In the genomic region with DNA sequence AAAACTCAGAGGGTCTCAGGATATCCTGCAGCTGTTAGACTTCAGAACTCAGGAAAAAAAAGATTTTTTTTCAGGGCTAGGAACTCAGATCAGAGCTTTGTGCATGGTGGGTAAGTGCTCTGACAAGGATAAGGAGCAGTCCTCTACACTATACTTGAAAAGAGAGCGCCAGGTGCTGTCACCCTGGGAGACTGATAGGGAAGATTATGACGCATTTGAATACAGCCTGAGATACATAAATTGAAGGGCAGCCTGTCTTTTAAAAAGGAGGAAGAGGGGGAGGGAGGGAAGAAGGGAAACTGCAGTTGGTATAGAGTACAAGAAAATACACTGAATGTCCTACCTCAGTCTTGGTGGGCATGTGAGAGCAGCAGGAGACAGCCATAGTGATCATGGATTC, we compare ENCODE assay signal across 16 mouse cellular contexts. TPM values are rescaled to one million over a fixed set of nuclear protein-coding genes. Genes with fewer than 3 reads are reported as not detected.
DNase-seq lines count a peak whose midpoint lies in the region; ATAC-seq and TF ChIP-seq lines count a peak whose summit lies in the region.
"Had no signal": no experiment of that assay in that cellular context is flagged by ENCODE, and none has a peak within 500 bp of the region (broad histone marks: within the 10 kb centered on the region; RNA-seq: fewer than 3 reads in every experiment).

No protein-coding gene starts in this region.

- TF ChIP-seq CTCF in cerebellum, adult 2 months (IDR thresholded peaks at IDR 0.05; ENCODE audit: borderline replicate concordance, insufficient read depth, low read depth, low read length): no peak
- no peak for TF ChIP-seq CTCF in liver, postnatal 0 days (IDR thresholded peaks at IDR 0.05; ENCODE audit: low read depth)

- H3K27me3 ChIP-seq in cerebellum, adult 2 months (ENCODE audit: control insufficient read depth, insufficient read depth, low read length): no peaks in the 10 kb centered on the region
- no peaks in the 10 kb centered on the region for H3K27me3 ChIP-seq in heart, embryonic 16.5 days (ENCODE audit: control insufficient read depth, insufficient read depth, low read length)
- H3K27me3 ChIP-seq in megakaryocyte, embryonic 14.5 days (replicated peaks): no peaks in the 10 kb centered on the region
- H3K27me3 ChIP-seq in liver, postnatal 0 days (ENCODE audit: insufficient read depth, low read length): no peaks in the 10 kb centered on the region
- H3K27me3 ChIP-seq: CH12.LX; hindbrain, embryonic 12.5 days had no signal

- no peak overlapping the region for H3K4me3 ChIP-seq in cerebellum, adult 2 months (replicated peaks; ENCODE audit: insufficient read depth, low read depth, low read length)
- no peak overlapping the region for H3K4me3 ChIP-seq in heart, embryonic 16.5 days (ENCODE audit: low read length)
- peak overlapping the region; percentile 57 for H3K4me3 ChIP-seq in megakaryocyte, embryonic 14.5 days (replicated peaks)
- no peak overlapping the region for H3K4me3 ChIP-seq in liver, postnatal 0 days (ENCODE audit: low read depth, low read length)
- H3K4me3 ChIP-seq: hindbrain, embryonic 12.5 days had no signal

- no peak for ATAC-seq in heart, embryonic 16.5 days (replicated peaks; ENCODE audit: extremely low read depth, insufficient read depth, low FRiP score)
- no peak for ATAC-seq in megakaryocyte, adult 5-6 weeks (ENCODE audit: poor library complexity, severe bottlenecking)
- ATAC-seq in liver, postnatal 0 days: 0 out of 2 replicates have a peak, but pooled peaks have one; percentile 23
- ATAC-seq: forebrain, postnatal 0 days had no signal

- peaks cover 13% of the 10 kb centered on the region for H3K4me1 ChIP-seq in cerebellum, adult 2 months (ENCODE audit: control insufficient read depth, insufficient read depth, low read length)
- peaks cover 14% of the 10 kb centered on the region; the same call in 1 of the 2 replicates for H3K4me1 ChIP-seq in heart, embryonic 16.5 days (ENCODE audit: control insufficient read depth, insufficient read depth, low read length)
- peaks cover 65% of the 10 kb centered on the region for H3K4me1 ChIP-seq in megakaryocyte, embryonic 14.5 days
- H3K4me1 ChIP-seq in liver, postnatal 0 days (ENCODE audit: insufficient read depth): peaks cover 15% of the 10 kb centered on the region
- H3K4me1 ChIP-seq: hindbrain, embryonic 12.5 days had no signal

- WGBS in cerebellum, adult 2 months: 26% methylated on average over 2 of the region's 2 CpGs
- 43% methylated on average over 2 of the region's 2 CpGs for WGBS in heart, embryonic 16.5 days
- WGBS in liver, postnatal 0 days (ENCODE audit: insufficient replicate concordance): 44% methylated on average over 2 of the region's 2 CpGs

- no peak for TF ChIP-seq POLR2A in cerebellum, adult 2 months (IDR thresholded peaks at IDR 0.05; ENCODE audit: borderline replicate concordance, insufficient read depth, low read length)

- TF ChIP-seq EP300 in liver, postnatal 0 days (IDR thresholded peaks at IDR 0.05; ENCODE audit: low read depth): no peak

- H3K27ac ChIP-seq in cerebellum, adult 2 months (ENCODE audit: insufficient read depth, low read length): peak overlapping the region; percentile 10; the same call in 1 of the 2 replicates
- peak overlapping the region; percentile 30 for H3K27ac ChIP-seq in heart, embryonic 16.5 days (ENCODE audit: low read length)
- H3K27ac ChIP-seq in liver, postnatal 0 days (ENCODE audit: low read depth): no peak overlapping the region
- H3K27ac ChIP-seq: hindbrain, embryonic 12.5 days had no signal

- no peak overlapping the region for H3K4me2 ChIP-seq in heart, embryonic 16.5 days (ENCODE audit: low read depth, low read length)
- H3K4me2 ChIP-seq in liver, postnatal 0 days (ENCODE audit: low read depth, low read length): no peak overlapping the region
- H3K4me2 ChIP-seq: hindbrain, embryonic 12.5 days had no signal

- H3K36me3 ChIP-seq in heart, embryonic 16.5 days (ENCODE audit: control insufficient read depth, insufficient read depth): peaks cover 20% of the 10 kb centered on the region
- peaks cover 56% of the 10 kb centered on the region for H3K36me3 ChIP-seq in megakaryocyte, embryonic 14.5 days (replicated peaks; ENCODE audit: low read length)
- H3K36me3 ChIP-seq in liver, postnatal 0 days (replicated peaks; ENCODE audit: insufficient read depth, low read length): peaks cover 18% of the 10 kb centered on the region

- no peak overlapping the region for H3K9ac ChIP-seq in heart, embryonic 16.5 days (ENCODE audit: low read length)
- H3K9ac ChIP-seq in liver, postnatal 0 days (replicated peaks): no peak overlapping the region
- H3K9ac ChIP-seq: forebrain, postnatal 0 days; hindbrain, embryonic 12.5 days had no signal

- H3K9me3 ChIP-seq in heart, embryonic 16.5 days (replicated peaks; ENCODE audit: control insufficient read depth, low read length): no peaks in the 10 kb centered on the region
- no peaks in the 10 kb centered on the region for H3K9me3 ChIP-seq in megakaryocyte, embryonic 14.5 days
- H3K9me3 ChIP-seq in liver, postnatal 0 days (ENCODE audit: low read length): no peaks in the 10 kb centered on the region
- H3K9me3 ChIP-seq: hindbrain, embryonic 12.5 days had no signal

- DNase-seq in cerebellum, adult 2 months: peak in 1 of 2 experiments; percentile 56
- no peak for DNase-seq in cerebellum, adult 11-12 months
- DNase-seq in heart, adult 9 months (ENCODE audit: low spot score in 2 of 2): no peak
- DNase-seq in liver, postnatal 0 days: no peak
- DNase-seq in ovary, postnatal 14 days (ENCODE audit: low spot score): no peak
- DNase-seq: embryo, embryonic 11 days; forebrain, postnatal 0 days; gastrocnemius, postnatal 10 days; kidney, postnatal 14 days; layer of hippocampus, adult 9-11 months had no signal

RNA-seq across cellular contexts. Expression of a gene that starts 7.8 kb away (rescaled TPM):
- 20.5 and 20.6 TPM in 2 replicates for polyA plus RNA-seq in cerebellum, adult 2 months (2012; rRNA removed)
- polyA plus RNA-seq in heart, embryonic 16.5 days (2015; fragmentation: Nextera tagmentation; extraction: Ambion mirVana): 26.8 TPM in 2 replicates
- 7.9 and 9.0 TPM in 2 replicates for polyA plus RNA-seq in megakaryocyte, embryonic 14.5 days (2012; ENCODE audit: insufficient read depth, low replicate concordance)
- 17.9 and 21.6 TPM in 2 replicates for total RNA-seq in megakaryocyte, adult 5-6 weeks (2015)
- total RNA-seq in megakaryocyte, adult 5-6 weeks (2017): 29.0 and 29.5 TPM in 2 replicates
- polyA plus RNA-seq in liver, postnatal 0 days (2015; fragmentation: Nextera tagmentation; extraction: Ambion mirVana): 6.9 and 8.9 TPM in 2 replicates

RNA-seq across cellular contexts. Expression of a gene that starts 20.6 kb away (rescaled TPM):
- polyA plus RNA-seq in cerebellum, adult 2 months (2012; rRNA removed): 22.5 and 24.3 TPM in 2 replicates
- 30.0 and 35.3 TPM in 2 replicates for polyA plus RNA-seq in heart, embryonic 16.5 days (2015; fragmentation: Nextera tagmentation; extraction: Ambion mirVana)
- polyA plus RNA-seq in megakaryocyte, embryonic 14.5 days (2012; ENCODE audit: insufficient read depth, low replicate concordance): 0.87 and 14.0 TPM in 2 replicates
- 40.8 and 41.2 TPM in 2 replicates for total RNA-seq in megakaryocyte, adult 5-6 weeks (2015)
- total RNA-seq in megakaryocyte, adult 5-6 weeks (2017): 49.0 and 74.5 TPM in 2 replicates
- 27.8 and 28.2 TPM in 2 replicates for polyA plus RNA-seq in liver, postnatal 0 days (2015; fragmentation: Nextera tagmentation; extraction: Ambion mirVana)

RNA-seq across cellular contexts. Expression of a gene that starts 41.5 kb away (rescaled TPM):
- 20.7 and 20.8 TPM in 2 replicates for polyA plus RNA-seq in cerebellum, adult 2 months (2012; rRNA removed)
- polyA plus RNA-seq in heart, embryonic 16.5 days (2015; fragmentation: Nextera tagmentation; extraction: Ambion mirVana): 61.6 and 61.7 TPM in 2 replicates
- 15.8 and 21.1 TPM in 2 replicates for polyA plus RNA-seq in megakaryocyte, embryonic 14.5 days (2012; ENCODE audit: insufficient read depth, low replicate concordance)
- total RNA-seq in megakaryocyte, adult 5-6 weeks (2015): 32.4 and 32.9 TPM in 2 replicates
- 35.0 and 42.0 TPM in 2 replicates for total RNA-seq in megakaryocyte, adult 5-6 weeks (2017)
- polyA plus RNA-seq in liver, postnatal 0 days (2015; fragmentation: Nextera tagmentation; extraction: Ambion mirVana): 26.9 and 27.6 TPM in 2 replicates

RNA-seq across cellular contexts. Expression of a gene that starts 49.6 kb away (rescaled TPM):
- polyA plus RNA-seq in cerebellum, adult 2 months (2012; rRNA removed): 2.2 and 3.1 TPM in 2 replicates
- 2.1 and 2.6 TPM in 2 replicates for polyA plus RNA-seq in heart, embryonic 16.5 days (2015; fragmentation: Nextera tagmentation; extraction: Ambion mirVana)
- polyA plus RNA-seq in megakaryocyte, embryonic 14.5 days (2012; ENCODE audit: insufficient read depth, low replicate concordance): not detected in 2 replicates
- not detected in 2 replicates for total RNA-seq in megakaryocyte, adult 5-6 weeks (2015)
- total RNA-seq in megakaryocyte, adult 5-6 weeks (2017): not detected in 2 replicates
- 0.30 and 0.73 TPM in 2 replicates for polyA plus RNA-seq in liver, postnatal 0 days (2015; fragmentation: Nextera tagmentation; extraction: Ambion mirVana)
- total RNA-seq: liver, adult 2 months had no signal
- polyA plus RNA-seq: liver, adult 2 months had no signal
